ENCODE assay signal across 13 mouse cellular contexts in the genomic region with DNA sequence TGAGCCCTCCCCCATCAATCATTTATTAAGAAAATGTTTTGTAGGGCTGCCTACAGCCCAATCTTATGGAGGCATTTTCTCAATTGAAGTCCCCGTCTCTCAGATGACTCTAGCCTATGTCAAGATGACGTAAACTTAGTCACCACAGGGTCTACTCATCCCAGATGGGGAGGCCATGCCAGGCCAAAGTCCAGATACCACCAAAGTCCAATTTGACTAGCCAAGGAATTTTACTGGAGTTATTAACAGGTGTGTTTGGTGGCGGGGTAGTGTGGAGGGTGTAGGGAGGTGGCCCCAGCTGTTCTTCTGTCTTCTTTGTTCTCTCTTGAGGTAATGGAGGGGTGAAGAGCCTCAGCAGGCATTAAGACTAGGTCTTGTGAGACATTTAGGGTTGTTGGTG. TPM values are rescaled to one million over a fixed set of nuclear protein-coding genes. Genes with fewer than 3 reads are reported as not detected.
"Had no signal": no experiment of that assay in that cellular context is flagged by ENCODE, and none has a peak within 500 bp of the region (broad histone marks: within the 10 kb centered on the region; RNA-seq: fewer than 3 reads in every experiment).

No protein-coding gene starts in this region.

- H3K4me1 ChIP-seq: midbrain, embryonic 15.5 days; neural tube, embryonic 13.5 days had no signal

- H3K4me3 ChIP-seq: layer of hippocampus, adult 2 months; midbrain, embryonic 10.5 days; midbrain, embryonic 15.5 days; neural tube, embryonic 13.5 days had no signal

- H3K27ac ChIP-seq: hindbrain, postnatal 0 days; layer of hippocampus, adult 2 months; macrophage; midbrain, embryonic 10.5 days; midbrain, embryonic 15.5 days; neural tube, embryonic 13.5 days had no signal

- DNase-seq: kidney, adult 9 months; kidney, postnatal 10 days; kidney, postnatal 4 days; lung, adult 2 months; right cerebral cortex, postnatal 14 days; thymus, postnatal 36 days had no signal

- H3K9me3 ChIP-seq: midbrain, embryonic 10.5 days; midbrain, embryonic 15.5 days; neural tube, embryonic 13.5 days had no signal

- H3K9ac ChIP-seq: midbrain, embryonic 15.5 days; neural tube, embryonic 13.5 days had no signal

- H3K27me3 ChIP-seq: midbrain, embryonic 15.5 days; neural tube, embryonic 13.5 days had no signal

- ATAC-seq: hindbrain, postnatal 0 days; lung, postnatal 0 days; midbrain, embryonic 15.5 days had no signal

- H3K4me2 ChIP-seq: midbrain, embryonic 15.5 days; neural tube, embryonic 13.5 days had no signal

RNA-seq across cellular contexts. Expression of a gene that starts 4.2 kb away (rescaled TPM):
- polyA plus RNA-seq: lung, adult 2 months had no signal

RNA-seq across cellular contexts. Expression of a gene that starts 34.6 kb away (rescaled TPM):
- polyA plus RNA-seq: macrophage had no signal
